Mouse (Mus musculus) right cerebral cortex, postnatal 36 days (tissue): ENCODE data around the gene Gosr1.
"Not testable (repeated sequence)": the region's sequence is repeated elsewhere in the genome, so short reads cannot be mapped to it uniquely, and the experiment has no call there.

Source experiments
- DNase-seq, 2 experiments: peaks; one replicate each; pipeline ENCODE4 v3.0.0; 2022; ENCODE audit warnings: low spot score in 2 of 2, mixed read lengths in 1 of 2

The Gosr1 gene

DNA sequence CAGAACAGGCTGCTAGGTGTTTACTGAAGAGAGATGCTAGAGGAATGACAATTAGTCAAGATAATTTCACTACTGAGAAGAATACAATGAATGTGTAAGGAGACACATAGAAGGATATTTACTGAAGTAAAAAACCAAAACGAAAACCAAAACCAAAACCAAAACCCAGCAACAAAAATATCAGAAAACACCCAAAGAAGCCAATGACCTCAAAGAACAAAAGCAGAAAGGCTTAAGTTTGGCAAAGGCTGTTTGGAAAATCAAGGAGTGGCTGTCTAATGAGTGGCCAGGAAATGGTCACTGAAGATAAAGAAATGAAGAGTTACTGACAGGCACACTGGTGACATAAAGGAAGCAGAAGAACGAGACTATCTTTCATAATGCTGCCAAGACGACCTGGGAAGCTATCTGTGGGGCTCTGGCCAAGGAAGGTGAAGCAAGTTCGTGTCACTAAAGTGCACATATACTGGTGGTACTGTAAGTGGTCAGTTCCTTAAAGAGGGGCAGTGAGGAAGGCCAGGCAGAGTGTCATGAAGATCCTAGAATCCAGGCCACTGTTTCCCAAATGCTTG is 27.5 kb downstream of the Gosr1 start:
- DNase-seq, result no peak

DNA sequence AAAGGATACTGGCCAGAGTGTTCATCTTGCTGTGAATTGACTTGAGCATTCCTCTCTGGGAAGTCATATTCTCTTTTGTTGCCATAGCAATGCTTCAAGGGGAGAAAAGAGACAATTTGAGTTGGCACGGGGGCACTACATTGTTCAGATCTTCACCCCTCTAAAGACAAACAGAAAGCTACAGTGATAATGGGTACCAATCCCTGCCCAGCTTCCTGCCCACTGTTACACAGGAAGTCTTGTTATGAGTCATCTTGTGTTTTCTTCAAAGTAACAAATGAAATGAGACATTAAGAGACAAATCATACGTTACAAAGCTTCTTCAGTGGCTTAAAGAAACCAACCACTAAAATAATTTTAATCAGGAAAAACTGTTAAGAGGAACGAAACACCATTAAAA is 28.8 kb downstream of the Gosr1 start:
- no peak for DNase-seq

DNA sequence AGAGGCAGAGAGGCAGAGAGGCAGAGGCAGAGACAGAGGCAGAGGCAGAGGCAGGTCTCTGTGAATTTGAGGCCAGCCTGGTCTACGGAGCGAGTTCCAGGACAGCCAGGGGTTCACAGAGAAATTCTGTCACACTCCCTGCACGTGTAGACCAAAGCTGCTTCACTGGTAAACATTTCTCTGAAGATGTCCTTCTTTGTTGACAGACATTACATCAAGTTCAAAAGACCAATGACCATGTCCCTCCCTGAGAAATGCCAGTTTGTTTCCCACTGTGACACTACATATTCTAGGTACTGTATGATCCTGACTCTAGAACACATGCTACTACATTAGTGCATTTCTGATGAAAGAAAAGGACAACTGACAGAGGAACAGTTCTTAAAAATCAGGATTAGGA is 32.7 kb downstream of the Gosr1 start:
- no peak for DNase-seq

DNA sequence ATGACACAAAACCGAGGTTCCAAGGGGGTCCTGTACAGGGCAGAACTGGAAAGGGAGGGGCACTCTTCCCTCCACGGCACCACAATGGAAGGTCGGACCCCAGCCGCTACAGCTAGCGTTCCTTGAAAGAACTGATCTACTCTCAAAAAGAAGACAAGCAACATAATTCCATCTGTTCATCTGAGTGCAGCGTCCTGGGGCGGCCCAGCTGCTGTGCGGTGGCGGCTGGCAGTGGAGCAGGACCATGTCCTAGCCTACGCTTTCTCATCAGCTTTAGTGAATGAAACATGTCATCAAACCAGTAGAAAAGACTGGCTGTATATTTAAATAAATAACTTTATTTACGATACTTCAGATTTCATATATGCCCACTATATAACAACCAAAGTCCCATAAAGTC is 35.3 kb downstream of the Gosr1 start:
- DNase-seq, result no peak

DNA sequence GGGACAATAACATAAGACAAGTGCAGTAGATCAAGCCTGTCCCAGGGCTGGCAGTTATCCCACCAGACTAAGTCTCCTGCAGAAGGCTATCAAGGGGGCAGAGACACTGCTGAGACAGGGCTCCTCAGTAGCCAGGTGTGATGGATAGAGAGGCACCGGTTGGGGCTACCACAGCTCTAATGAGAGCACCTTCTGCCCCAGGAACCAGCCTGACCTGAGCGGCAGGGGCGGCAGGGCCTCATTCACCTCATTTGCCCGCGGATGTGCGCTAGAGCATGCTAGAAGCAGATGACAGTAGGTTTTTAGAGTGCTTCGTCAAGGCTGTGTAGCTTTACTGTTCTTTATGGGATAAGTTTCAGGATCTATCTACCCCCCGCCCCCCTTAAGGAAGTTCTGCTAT is 39.5 kb downstream of the Gosr1 start:
- no peak for DNase-seq

DNA sequence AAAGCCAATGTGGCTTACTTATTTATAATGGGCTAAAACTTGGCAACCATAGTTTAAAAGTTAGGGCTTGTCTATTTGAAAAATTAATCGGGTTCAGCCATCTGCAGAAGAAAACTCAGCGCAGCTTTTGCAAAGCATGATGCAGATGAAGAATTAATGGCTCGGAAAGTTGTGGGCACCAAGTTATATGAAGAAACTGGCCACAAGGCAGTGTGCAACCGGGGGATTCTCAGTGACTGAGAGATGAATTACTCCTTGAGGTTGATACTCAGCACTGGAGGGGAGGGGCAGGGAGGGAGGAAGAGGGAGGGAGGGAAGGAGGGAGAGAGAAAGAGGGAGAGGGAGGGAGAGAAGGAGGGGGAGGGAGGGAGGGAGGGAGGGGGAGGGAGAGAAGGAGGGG is 46.4 kb downstream of the Gosr1 start:
- DNase-seq, result no peak

DNA sequence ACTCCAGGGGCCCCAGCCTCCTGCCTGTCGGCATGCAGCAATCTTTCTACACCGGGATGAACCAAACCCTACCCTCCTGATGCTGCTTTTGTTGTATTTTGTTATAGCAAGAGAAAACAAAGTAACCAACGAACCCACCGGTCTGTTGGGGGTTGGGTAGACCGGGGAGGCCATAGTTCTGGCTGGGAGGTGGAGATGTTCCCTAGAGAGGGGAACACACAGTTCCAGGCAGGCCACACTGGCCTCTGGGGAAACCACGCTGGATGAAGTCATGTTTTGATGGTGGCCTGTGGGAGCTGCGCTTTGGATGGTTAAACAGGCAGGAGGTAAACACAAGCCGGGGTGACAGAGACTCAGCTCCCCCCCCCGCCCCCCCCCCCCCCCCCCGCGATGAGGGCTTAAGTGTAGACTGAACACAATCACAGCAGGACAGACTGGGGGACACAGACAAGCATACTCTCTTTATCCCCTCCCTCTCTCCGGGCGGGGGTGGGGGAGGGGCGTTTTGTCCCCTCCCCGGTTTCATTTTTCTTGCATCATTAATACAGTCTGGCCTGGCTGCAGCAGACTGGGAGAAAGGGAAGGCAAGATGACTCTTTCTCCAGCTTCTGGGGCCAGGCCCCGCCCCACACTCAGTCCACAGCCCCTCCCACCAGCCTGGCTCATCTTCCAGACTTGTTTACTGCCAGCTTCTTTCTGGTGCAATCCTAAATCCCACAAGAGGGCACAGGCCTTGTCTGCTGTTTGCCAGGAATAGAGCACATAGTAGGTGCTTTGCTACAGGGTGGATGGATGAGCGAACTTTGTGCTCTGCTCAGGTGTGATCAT is 53.5 kb downstream of the Gosr1 start:
- no peak for DNase-seq

DNA sequence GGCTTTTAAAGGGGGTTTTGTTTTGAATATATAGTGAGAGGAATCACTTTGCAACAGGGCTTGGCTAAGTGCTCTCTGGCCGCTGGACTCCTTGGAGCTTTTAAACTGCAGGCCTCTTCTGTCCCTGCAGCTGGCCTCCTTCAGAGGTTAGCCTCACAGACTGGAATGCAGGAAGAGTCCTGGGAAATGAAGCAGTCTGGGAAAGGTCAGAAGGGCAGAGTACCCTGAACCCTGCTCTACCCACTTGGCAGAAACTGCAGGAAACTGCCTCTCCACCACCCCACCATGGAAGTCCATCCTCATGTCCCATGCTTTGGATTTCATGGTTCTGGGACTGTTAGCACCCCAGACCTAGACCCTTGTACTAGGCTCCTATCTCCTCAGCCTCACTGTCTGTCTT is 54.5 kb downstream of the Gosr1 start:
- no peak for DNase-seq

DNA sequence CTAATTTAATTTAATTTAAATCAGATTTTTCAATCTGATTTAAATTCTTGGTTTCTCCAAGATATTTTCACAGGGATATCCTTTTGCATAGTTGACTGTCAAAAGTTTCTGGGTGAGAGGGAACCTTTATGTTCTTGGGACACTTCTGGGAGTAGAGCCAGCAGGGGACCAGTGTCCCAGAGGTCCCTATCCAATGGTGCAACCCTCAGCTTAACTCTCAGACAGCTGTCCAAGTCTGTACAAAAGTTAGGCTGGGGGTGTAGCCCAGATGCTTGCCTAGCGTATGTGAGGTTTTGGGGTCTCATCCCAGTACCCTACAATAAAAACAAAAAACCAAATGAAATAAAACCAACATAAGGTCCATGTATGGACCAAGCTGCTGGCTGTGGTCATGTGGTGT is 55.3 kb downstream of the Gosr1 start:
- no peak for DNase-seq

DNA sequence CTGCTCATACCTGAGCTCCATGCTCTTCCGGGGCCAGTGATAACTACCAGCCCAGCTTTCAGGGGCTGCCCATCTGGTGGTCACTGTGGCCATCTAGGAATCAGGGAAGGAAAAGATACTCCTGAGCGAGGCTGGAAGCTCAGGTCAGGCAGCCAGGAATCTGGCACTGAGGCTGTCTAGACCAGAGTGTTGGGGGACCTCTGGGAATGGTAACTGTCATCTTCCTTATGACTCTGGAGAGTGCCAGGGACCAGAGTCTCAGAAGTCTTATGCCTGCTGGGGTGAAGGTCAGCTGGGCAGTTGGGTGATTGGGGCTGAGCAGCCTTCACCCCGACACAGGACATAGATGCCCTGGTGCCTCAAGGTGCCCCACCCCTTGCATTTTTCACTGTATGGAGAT is 55.7 kb downstream of the Gosr1 start:
- no peak for DNase-seq

DNA sequence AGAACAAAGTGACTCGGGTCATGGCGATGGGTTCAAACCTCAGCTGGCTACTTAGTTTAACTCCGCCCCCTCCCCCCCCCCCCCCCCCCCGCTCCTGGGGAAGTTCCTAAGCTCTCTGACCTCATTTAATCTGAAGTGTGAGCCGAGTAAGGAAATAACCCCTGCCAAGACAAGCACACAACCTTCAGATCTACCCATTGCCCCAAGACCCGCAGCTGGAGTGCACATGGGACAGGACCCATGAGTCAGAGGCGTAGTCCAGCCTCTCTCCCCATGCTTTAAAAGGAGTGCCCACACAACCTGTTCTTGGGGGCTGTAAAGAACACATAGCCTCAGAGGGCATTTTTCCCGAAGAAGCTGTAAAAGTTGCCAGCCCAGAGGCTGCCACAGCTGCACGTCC is 63.8 kb downstream of the Gosr1 start:
- DNase-seq, result no peak

DNA sequence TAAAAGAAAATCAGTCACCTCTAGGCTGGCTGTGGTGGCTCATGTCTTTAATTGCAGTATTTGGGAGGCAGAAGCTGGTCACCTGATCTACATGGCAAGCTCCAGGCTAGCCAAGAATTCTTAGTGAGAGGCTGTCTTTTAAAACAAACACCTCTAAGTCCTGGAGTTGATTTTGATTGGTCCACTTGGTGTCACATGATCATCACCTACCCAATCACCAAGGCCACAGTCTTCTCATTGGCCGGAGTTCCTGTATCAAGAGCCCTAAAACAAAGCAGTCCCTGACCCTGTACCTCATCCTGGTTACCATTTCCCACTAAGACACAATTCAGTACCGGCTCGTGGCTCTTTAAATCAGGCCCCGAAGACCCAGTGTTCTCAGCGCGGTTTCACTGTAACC is 67.6 kb downstream of the Gosr1 start:
- no peak for DNase-seq

DNA sequence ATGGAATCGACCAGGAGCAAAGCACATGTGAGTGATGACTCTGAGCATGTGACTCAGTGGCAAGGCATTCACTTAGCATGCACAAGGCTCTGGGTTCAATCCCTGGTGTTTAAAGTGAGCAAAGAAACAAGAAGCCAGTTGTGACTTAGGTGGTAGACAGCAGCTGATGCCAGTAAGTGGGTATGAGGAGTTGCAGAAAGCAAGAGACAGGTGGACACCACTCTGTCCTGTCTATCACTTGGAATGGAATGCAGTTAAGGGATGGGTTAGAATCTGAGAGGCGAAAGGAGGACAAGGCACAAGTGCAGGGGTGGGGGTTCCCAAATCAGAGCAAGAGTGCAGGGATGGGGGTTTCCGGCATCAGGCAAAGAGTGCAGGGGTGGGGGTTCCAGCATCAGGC is 71.3 kb downstream of the Gosr1 start:
- no peak for DNase-seq

DNA sequence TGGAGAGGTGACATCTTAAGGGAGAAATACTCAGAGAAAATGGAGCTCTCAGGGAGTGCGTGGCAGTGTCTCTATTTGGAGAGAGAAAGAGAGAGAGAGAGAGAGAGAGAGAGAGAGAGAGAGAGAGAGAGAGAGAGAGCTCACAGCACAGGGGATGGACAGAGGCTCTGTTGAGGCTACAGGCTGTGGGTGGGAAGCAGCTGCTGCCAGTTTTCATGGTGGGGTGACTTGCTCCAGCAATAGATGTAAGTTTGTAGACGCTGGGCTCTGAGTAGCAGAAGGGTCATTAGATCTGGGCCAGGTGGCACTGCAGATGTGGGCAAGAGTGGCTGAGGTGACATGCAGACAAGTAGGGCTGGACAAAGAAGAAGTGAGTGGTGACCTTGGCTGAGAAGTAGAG is 77.8 kb downstream of the Gosr1 start:
- DNase-seq, result no peak

DNA sequence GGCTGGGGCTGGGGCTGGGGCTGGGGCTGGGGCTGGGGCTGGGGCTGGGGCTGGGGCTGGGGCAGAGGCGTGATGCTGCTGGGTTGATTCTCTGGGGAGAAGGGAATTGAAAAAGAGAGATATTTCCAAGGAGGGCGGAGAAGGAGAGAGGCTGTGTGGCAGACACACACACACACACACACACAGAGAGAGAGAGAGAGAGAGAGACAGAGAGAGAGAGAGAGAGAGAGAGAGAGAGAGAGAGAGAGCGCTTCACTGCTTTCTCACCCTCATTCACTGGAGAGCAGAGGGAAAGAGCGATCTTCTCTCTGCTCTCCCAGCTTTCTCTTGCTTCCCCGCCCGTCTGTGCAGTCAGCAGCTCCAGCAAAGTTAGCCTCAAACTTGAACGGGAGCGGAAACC is 83.9 kb downstream of the Gosr1 start, which contains the start of gene Trarg1:
Trarg1 (plus strand) TSS at position 301 of the 400 bp plus-strand sequence.
- DNase-seq, result not testable (repeated sequence)
